Mouse (Mus musculus) hindbrain, embryonic 12.5 days (tissue): ENCODE data around the gene Slc35e3. TPM values are rescaled to one million over a fixed set of nuclear protein-coding genes. Genes with fewer than 3 reads are reported as not detected.

Experiments
- ATAC-seq: fragments of 200-750 bp; cut with Nextera tagmentation; 2 replicates; pipeline ENCODE4 v1.8.0; 2017; ENCODE audit warnings: moderate TSS enrichment; ENCODE audit not compliant: low FRiP score
- H3K27ac ChIP-seq: fragments of 300-500 bp; sonication (generic); 2 replicates; pipeline ENCODE4 v1.5.1; 2016; ENCODE audit warnings: mild to moderate bottlenecking
- H3K27me3 ChIP-seq: fragments of 300-500 bp; sonication (generic); 2 replicates; pipeline ENCODE4 v1.6.1; 2016; ENCODE audit warnings: mild to moderate bottlenecking
- H3K36me3 ChIP-seq: fragments of 300-500 bp; sonication (generic); 2 replicates; pipeline ENCODE4 v1.6.1; 2016; ENCODE audit warnings: mild to moderate bottlenecking
- H3K4me1 ChIP-seq: fragments of 300-500 bp; sonication (generic); 2 replicates; pipeline ENCODE4 v1.6.1; 2016
- H3K4me2 ChIP-seq: fragments of 300-500 bp; sonication (generic); replicated peaks from 2 replicates; pipeline ENCODE4 v1.6.1; 2016; ENCODE audit warnings: mild to moderate bottlenecking
- H3K4me3 ChIP-seq: fragments of 300-500 bp; sonication (generic); 2 replicates; pipeline ENCODE4 v1.5.1; 2016; ENCODE audit warnings: mild to moderate bottlenecking
- H3K9ac ChIP-seq: fragments of 300-500 bp; sonication (generic); 2 replicates; pipeline ENCODE4 v1.6.1; 2016; ENCODE audit warnings: mild to moderate bottlenecking, moderate library complexity
- H3K9me3 ChIP-seq: fragments of 300-500 bp; sonication (generic); replicated peaks from 2 replicates; pipeline ENCODE4 v1.6.1; 2016; ENCODE audit warnings: mild to moderate bottlenecking
- WGBS: fragments of 180-500 bp; shearing (Covaris S2); methylation state at CpG from one replicate; pipeline ENCODE4 v1.1.7; 2016; 5-methylcytosine and 5-hydroxymethylcytosine counted together
- polyA plus RNA-seq: library from polyadenylated mRNA; unstranded; fragments of >200 nt; fragmentation: Nextera tagmentation; extraction: Ambion mirVana; gene quantifications from 2 replicates; pipeline ENCODE4 v1.2.1, GENCODE M21; 2016

Gene Slc35e3
- polyA plus RNA-seq: 40.2 and 46.0 TPM in 2 replicates

DNA sequence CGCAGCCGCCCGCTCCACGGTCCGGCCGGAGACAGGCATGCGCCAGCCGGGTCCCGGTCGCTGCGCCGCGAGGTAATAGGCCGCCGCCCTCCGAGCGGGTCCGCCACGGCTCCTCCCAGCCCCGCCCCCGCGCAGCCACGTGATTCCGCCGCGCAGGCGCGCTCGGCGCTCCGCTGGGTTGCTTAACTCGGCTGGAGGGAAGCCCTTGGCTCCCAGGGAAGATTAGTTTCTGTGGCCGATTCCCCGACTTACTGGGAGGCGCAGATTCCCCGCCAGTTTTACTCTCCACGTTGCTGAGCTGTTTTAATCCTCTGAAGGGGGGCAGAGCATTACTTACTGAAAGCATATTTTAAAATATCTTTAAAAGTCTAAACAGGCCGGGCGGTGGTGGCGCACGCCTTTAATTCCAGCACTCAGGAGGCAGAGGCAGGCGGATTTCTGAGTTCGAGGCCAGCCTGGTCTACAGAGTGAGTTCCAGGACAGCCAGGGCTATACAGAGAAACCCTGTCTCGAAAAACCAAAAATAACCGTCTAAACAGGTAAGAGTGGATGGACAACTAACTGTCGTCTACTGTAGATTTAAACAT lies at the start of gene Slc35e3:
Gene Slc35e3, minus strand, starts transcription at position 69 of the 587 bp plus-strand sequence.
- Histone ChIP-seq H3K9me3 (no peaks in the 10 kb centered on the region), H3K4me3 (peak within 1 kb of the TSS; percentile 47), H3K9ac (peak within 1 kb of the TSS; percentile 72), H3K4me2 (peak within 1 kb of the TSS; percentile 62), H3K27me3 (no peaks in the 10 kb centered on the region), H3K36me3 (peaks cover 26% of the 10 kb centered on the region), H3K27ac (peak within 1 kb of the TSS; percentile 57), H3K4me1 (peaks cover 23% of the 10 kb centered on the region)
- ATAC-seq: peak; percentile 98
- WGBS: 15% methylated on average over 41 of the region's 46 CpGs

DNA sequence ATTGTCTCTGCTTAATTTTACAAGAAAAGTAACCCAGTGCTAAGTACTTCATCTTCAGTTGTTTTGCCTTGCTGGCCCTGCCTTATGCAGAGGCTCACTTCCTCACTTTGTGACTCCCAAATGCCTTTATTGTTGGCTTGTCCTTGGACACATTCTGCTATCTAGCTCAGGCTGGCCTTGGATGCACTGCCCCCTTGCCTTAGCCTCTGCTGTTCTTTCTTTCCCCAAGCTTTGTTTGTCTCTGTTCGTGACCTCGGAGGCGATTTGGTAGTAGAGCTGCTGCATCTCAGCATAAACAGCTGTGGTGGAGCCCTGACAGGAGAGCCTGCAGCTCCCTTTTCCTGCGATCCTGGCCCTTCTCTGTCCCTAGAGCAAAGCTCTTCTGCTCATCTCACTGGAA lies 49.0 kb upstream of the Slc35e3 start:
- Histone ChIP-seq H3K4me3 (no peak overlapping the region), H3K36me3 (no peaks in the 10 kb centered on the region), H3K4me1 (peaks cover 12% of the 10 kb centered on the region), H3K9me3 (no peaks in the 10 kb centered on the region), H3K4me2 (no peak overlapping the region), H3K9ac (no peak overlapping the region), H3K27ac (no peak overlapping the region), H3K27me3 (no peaks in the 10 kb centered on the region)
- no peak for ATAC-seq
- WGBS: 82% methylated on average over 4 of the region's 4 CpGs

- Histone ChIP-seq H3K9ac (no peak overlapping the region), H3K9me3 (no peaks in the 10 kb centered on the region), H3K27ac (no peak overlapping the region), H3K27me3 (no peaks in the 10 kb centered on the region), H3K4me2 (peak overlapping the region; percentile 56), H3K4me3 (no peak overlapping the region), H3K4me1 (peaks cover 12% of the 10 kb centered on the region), H3K36me3 (no peaks in the 10 kb centered on the region)
- ATAC-seq: no peak
- WGBS: 82% methylated on average over 11 of the region's 11 CpGs
Observed at GRCm38 (mm10) chr10:117793436-117794030, 47.4 kb upstream of the Slc35e3 start.

- H3K27me3 ChIP-seq: no peaks in the 10 kb centered on the region
- ATAC-seq: peak; percentile 98
- H3K9me3 ChIP-seq: no peaks in the 10 kb centered on the region
- peak within 1 kb of the TSS; percentile 87 for H3K4me3 ChIP-seq
- peak within 1 kb of the TSS; percentile 75 for H3K9ac ChIP-seq
- WGBS: under 1% methylated on average over 75 of the region's 75 CpGs
- peaks cover 12% of the 10 kb centered on the region for H3K4me1 ChIP-seq
- H3K4me2 ChIP-seq: peak within 1 kb of the TSS; percentile 92
- H3K27ac ChIP-seq: peak within 1 kb of the TSS; percentile 71
- H3K36me3 ChIP-seq: peaks cover 4% of the 10 kb centered on the region; the same call in 1 of the 2 replicates
Observed at GRCm38 (mm10) chr10:117792141-117793091, 46.3 kb upstream of the Slc35e3 start, which contains the start of gene Nup107. Gene Nup107, minus strand, starts transcription at chr10:117792705.

- Histone ChIP-seq H3K9ac (no peak overlapping the region), H3K4me3 (0 out of 2 replicates have a peak overlapping the region, but pooled peaks have one; percentile 87)
Observed at GRCm38 (mm10) chr10:117791171-117791470, 45.0 kb upstream of the Slc35e3 start.

DNA sequence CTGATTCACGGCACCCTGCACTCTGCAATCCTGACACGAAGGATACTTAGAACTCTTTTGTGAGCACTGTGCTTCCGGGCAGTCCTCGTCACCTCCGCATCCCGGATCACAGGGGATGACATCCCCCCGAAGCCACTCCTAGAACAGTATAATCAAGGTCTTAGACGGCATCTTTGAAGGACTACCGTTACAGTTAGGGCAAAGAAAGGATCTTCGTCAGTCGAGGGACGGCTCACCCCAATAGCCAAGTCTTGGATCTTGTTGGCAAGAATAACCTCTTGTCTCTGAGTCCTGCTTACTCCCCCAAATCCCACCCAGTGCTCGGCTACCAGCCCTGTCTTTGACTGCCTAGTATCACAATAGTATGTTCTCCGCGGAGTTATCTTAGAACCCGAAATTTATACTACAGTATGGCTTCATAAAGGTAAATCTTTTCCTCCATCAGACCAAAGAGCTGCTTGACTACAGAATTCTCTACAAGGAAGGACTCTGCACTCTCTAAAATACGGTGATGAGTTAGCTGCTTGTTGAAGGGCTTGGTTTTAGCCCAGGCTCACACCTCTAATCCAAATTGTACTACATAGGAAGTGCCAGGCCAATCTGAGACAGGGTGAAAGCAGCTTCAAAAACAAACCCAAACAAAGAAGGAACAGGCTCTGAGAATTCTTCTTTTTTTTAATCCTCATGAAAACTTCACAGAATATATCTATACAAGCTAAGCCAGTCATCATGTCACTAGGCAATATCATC lies 44.4 kb upstream of the Slc35e3 start:
- no peak overlapping the region for H3K4me3 ChIP-seq
- no peaks in the 10 kb centered on the region for H3K27me3 ChIP-seq

More at GRCm38 (mm10) chr10:117791171-117791470, 45.0 kb upstream of the Slc35e3 start:
- H3K36me3 ChIP-seq: peaks cover 17% of the 10 kb centered on the region
- H3K4me1 ChIP-seq: peaks cover 12% of the 10 kb centered on the region
- no peaks in the 10 kb centered on the region for H3K9me3 ChIP-seq
- no peak overlapping the region for H3K4me2 ChIP-seq
- no peak overlapping the region for H3K27ac ChIP-seq
- H3K27me3 ChIP-seq: no peaks in the 10 kb centered on the region
- no peak for ATAC-seq
- 93% methylated on average over 2 of the region's 2 CpGs for WGBS

GRCm38 (mm10) chr10:117790011-117790410 lies 43.8 kb upstream of the Slc35e3 start:
- Histone ChIP-seq H3K27ac (no peak overlapping the region), H3K9ac (no peak overlapping the region), H3K27me3 (no peaks in the 10 kb centered on the region), H3K4me2 (no peak overlapping the region), H3K9me3 (no peaks in the 10 kb centered on the region), H3K4me3 (no peak overlapping the region), H3K36me3 (peaks cover 24% of the 10 kb centered on the region), H3K4me1 (peaks cover 12% of the 10 kb centered on the region)
- WGBS: 94% methylated on average over 1 of the region's 1 CpGs
- no peak for ATAC-seq

More for the DNA sequence above, 44.4 kb upstream of the Slc35e3 start:
- H3K9ac ChIP-seq: no peak overlapping the region
- H3K36me3 ChIP-seq: peaks cover 21% of the 10 kb centered on the region
- no peak overlapping the region for H3K27ac ChIP-seq
- ATAC-seq: no peak
- peaks cover 12% of the 10 kb centered on the region for H3K4me1 ChIP-seq
- no peaks in the 10 kb centered on the region for H3K9me3 ChIP-seq
- 94% methylated on average over 17 of the region's 17 CpGs for WGBS
- no peak overlapping the region for H3K4me2 ChIP-seq

DNA sequence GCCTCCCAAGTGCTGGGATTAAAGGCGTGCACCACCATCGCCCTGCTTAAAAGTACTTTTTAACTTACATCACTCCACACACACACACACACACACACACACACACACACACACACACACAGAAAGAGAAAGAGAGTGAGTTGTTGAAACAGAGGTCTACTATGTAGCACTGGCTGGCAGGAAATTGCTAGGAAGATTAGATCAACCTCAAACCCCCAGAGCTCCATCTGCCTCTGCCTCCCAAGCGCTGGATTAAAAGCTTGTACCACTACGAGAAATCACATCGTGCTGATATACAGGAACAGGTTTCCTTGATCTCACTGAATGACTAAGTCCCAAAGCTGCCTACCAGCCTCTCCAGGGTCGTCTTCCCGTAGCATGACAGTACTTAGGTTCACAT lies 38.5 kb upstream of the Slc35e3 start:
- Histone ChIP-seq H3K27me3 (no peaks in the 10 kb centered on the region), H3K27ac (no peak overlapping the region), H3K4me2 (no peak overlapping the region), H3K4me1 (no peaks in the 10 kb centered on the region), H3K9ac (no peak overlapping the region), H3K36me3 (peaks cover 64% of the 10 kb centered on the region), H3K4me3 (no peak overlapping the region), H3K9me3 (no peaks in the 10 kb centered on the region)
- WGBS: 94% methylated on average over 7 of the region's 7 CpGs
- ATAC-seq: no peak

GRCm38 (mm10) chr10:117783786-117784420 lies 37.7 kb upstream of the Slc35e3 start:
- Histone ChIP-seq H3K4me1 (no peaks in the 10 kb centered on the region), H3K36me3 (peaks cover 68% of the 10 kb centered on the region), H3K27ac (no peak overlapping the region), H3K27me3 (no peaks in the 10 kb centered on the region), H3K9ac (no peak overlapping the region), H3K4me2 (no peak overlapping the region), H3K9me3 (no peaks in the 10 kb centered on the region), H3K4me3 (no peak overlapping the region)
- ATAC-seq: no peak
- 95% methylated on average over 13 of the region's 13 CpGs for WGBS

DNA sequence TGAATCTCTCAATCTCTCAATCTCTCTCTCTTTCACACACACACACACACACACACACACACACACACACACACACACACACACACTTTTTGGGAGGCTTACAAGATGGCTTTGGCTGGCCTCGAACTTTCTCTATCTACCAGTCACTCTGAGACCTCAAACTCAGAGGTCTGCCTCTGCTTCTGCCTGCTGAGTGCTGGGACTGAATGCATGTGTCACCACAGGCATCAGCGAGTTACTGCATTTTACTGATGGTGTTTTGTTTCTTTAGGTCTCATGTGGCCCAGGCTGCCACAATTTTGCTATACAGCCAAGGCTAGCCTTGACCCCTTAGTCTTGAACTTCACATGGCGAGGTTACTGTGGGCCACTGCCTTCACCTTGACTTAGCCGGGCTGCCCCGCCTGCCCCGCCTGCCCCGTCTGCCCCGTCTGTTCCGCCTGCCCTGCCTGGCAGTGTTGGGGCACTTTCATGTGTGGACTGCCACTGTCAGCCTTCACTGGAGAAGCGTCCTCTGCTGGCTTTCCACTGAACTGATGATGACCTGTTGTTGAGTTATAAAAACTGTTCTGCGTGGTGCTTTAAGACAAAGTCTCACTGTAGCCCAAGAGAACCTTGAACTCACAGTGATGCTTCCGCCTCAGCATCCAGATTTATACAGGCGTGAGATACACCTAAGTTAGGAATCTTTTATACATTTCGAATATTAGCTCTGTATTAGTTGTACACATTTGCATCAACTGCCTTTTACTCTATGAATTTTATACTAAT lies 36.5 kb upstream of the Slc35e3 start:
- no peak overlapping the region for H3K27ac ChIP-seq
- H3K4me3 ChIP-seq: no peak overlapping the region
- peaks cover 73% of the 10 kb centered on the region for H3K36me3 ChIP-seq
- no peak overlapping the region for H3K9ac ChIP-seq
- ATAC-seq: no peak
- 96% methylated on average over 14 of the region's 14 CpGs for WGBS
- H3K9me3 ChIP-seq: no peaks in the 10 kb centered on the region
- H3K4me2 ChIP-seq: no peak overlapping the region
- H3K27me3 ChIP-seq: no peaks in the 10 kb centered on the region
- H3K4me1 ChIP-seq: no peaks in the 10 kb centered on the region

DNA sequence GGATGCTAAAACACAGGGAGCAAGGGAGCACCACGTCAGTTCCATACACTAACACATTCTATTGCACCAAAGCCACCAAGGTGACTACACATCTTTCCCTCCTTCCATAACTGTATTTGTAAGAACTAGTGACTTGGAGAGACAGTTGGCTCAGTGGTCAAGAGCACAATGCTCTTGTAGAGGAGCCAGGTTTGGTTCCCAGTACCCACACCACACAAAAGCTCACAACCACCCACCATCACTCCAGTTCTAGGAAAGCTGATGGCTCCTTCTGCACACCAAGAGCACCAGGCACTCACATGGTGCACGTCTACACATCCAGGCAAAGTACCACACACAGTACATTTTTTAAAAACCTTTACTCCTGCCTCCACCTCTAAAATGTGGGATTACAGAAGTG lies 35.9 kb upstream of the Slc35e3 start:
- Histone ChIP-seq H3K9ac (no peak overlapping the region), H3K4me2 (no peak overlapping the region), H3K27me3 (no peaks in the 10 kb centered on the region), H3K4me3 (no peak overlapping the region), H3K4me1 (no peaks in the 10 kb centered on the region), H3K36me3 (peaks cover 71% of the 10 kb centered on the region), H3K27ac (no peak overlapping the region), H3K9me3 (no peaks in the 10 kb centered on the region)
- no peak for ATAC-seq
- WGBS: 89% methylated on average over 2 of the region's 2 CpGs
